Mouse (Mus musculus): ENCODE data around the gene Snx29.
A peak's percentile ranks its signal among the peaks of the same experiment; 100 is the strongest.
"Not testable (repeated sequence)": the region's sequence is repeated elsewhere in the genome, so short reads cannot be mapped to it uniquely, and the experiment has no call there.

Gene Snx29

GRCm38 (mm10) chr16:11501138-11501537, 178.4 kb downstream of the Snx29 start:
- DNase-seq, result no peak

DNA sequence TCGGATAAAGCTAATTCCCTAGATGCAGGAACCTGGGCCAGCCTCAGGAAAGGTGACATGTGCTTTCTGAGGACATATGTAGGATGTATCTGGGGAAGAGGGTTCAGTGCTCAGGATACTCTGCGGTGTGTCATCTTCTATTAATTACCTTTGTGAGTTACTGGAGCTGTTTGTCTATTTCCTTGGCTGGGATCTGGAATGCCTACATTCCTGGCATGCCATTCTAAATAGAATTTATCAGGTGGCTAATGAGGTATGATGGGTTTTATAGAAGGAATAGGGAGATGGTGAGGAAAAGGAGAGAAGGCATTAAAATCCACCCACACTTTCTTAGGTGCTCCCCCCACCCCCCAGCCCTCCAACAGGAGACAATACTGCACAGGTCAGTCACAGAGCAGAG, 178.9 kb downstream of the Snx29 start:
- no peak for DNase-seq

DNA sequence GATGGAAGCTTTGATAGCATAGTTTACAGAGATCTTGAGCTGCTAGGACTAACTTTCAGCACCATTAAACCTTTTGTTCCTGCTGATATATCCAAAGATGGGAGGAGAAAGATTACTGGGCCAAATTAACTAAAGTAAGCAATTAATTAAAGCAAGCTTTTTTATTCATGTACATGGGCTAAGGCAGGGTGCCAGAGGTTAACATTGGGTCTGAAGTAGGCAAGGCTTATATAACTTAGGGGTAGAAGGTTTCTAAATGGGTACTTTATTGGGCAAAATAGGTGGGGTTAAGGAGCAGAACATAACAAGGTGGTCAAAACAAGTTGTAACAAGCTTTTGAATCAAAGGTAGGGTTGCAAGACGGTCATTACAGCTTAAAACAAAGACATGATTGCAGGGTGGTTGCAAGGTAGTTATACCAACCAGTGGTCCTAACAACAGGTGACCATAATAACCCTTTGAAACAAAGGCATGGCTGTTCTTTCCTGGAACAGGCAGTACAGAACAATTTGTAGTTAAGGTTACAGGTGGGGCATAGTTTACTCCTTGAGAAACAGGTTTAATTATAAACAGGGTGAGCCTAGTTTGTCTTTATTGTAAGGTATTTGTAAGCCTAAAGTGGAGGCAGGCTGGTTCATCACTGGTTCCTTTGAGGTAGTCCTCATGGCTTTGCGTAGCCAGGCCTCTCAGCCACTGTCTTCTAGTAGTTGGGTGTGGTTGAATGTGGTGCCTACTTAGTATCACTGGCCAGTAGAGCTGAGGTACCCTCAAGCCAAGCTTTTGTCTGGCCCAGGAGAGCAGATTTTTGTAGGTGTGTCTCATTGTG, 182.2 kb downstream of the Snx29 start:
- no peak for DNase-seq

- peak; percentile 54 to 63 for DNase-seq
Measured at GRCm38 (mm10) chr16:11505492-11506176, 182.9 kb downstream of the Snx29 start.

- DNase-seq, result no peak
Measured at GRCm38 (mm10) chr16:11507188-11507731, 184.6 kb downstream of the Snx29 start.

GRCm38 (mm10) chr16:11508341-11508740, 185.6 kb downstream of the Snx29 start:
- no peak for DNase-seq

GRCm38 (mm10) chr16:11510416-11510815, 187.7 kb downstream of the Snx29 start:
- DNase-seq, result no peak

DNA sequence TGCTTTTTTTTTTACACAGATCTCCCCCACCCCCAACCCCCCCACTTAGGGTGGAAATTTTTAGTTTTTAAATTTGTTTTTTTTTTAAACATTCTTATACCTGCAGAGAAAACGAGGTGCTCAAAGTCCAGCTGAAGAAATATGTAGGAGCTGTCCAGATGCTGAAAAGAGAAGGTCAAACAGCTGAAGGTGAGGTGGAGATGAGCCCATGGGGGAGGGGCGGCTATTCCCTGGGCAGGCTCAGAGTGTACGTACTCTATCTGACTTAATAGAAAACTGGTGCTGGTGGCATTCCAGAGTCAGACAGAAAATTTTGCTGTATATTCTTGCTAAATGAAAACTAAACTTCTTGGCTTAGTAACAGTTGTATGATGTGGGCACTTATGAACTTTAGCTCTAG, 188.1 kb downstream of the Snx29 start:
- DNase-seq, result no peak

GRCm38 (mm10) chr16:11511696-11512095, 189.0 kb downstream of the Snx29 start:
- DNase-seq, result not testable (repeated sequence)

DNA sequence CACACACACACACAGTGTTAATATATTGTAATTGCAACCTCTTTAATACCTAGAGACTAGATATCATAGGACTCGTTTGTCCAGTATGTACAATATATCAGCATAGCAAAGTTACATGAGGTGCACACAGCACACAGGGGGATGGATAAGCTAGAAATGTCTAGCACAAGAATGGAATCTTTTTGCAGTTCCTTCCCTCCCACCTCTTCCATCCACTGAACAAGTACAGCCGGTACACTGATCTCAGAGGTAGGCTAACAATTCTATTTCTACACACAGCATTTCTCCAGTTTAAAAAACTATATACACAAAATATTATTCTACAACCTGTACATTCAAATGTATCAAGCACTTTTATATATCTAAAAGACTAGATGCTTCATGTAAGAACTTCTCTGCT, 194.0 kb downstream of the Snx29 start:
- no peak for DNase-seq

DNA sequence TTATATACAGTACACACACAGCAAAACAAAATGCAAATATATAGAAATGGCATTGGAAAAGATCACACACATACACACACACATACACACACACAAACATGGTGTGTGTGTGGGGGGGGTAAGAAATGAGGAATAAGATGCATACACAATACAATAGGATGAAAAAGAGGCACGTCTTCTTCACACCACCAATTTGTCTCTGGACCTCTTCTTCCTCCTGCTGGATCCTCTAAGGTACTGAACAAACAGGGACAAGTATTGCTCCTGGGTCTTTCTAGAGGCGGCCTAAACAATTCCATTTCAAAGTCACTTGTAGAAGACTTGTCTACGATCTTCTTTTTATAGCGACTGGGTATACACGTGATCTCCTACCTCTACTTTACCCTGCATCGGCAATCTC, 194.7 kb downstream of the Snx29 start:
- DNase-seq, result no peak

GRCm38 (mm10) chr16:11518803-11519498, 196.2 kb downstream of the Snx29 start:
- no peak for DNase-seq

- DNase-seq, result no peak
Measured at GRCm38 (mm10) chr16:11526104-11526786, 203.5 kb downstream of the Snx29 start.

- no peak for DNase-seq
Measured at GRCm38 (mm10) chr16:11526996-11527395, 204.3 kb downstream of the Snx29 start.

- DNase-seq, result no peak
Measured at GRCm38 (mm10) chr16:11530466-11531194, 207.9 kb downstream of the Snx29 start.

DNA sequence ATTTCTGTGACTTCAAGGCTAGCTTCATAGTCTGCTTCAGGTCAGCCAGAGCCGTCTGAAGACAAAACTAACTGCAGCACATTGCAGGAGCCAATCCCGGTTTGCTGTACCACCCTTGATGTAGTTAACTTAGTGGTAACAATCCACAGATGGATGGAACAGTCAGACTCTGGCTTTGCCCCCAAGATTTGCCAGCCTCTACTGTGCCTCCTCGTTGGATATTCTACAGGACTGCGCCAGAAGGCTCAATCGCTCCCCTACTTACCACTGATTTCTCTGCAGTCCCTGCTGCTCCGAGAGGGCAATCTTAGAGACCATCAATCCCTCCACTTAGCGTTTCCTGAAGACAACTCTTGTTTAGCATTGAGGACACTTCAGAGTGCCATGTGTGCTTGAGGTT, 208.7 kb downstream of the Snx29 start:
- no peak for DNase-seq

GRCm38 (mm10) chr16:11532592-11532991, 209.9 kb downstream of the Snx29 start:
- DNase-seq, result peak; percentile 41 to 68

- no peak for DNase-seq
Measured at GRCm38 (mm10) chr16:11533441-11533840, 210.7 kb downstream of the Snx29 start.

DNA sequence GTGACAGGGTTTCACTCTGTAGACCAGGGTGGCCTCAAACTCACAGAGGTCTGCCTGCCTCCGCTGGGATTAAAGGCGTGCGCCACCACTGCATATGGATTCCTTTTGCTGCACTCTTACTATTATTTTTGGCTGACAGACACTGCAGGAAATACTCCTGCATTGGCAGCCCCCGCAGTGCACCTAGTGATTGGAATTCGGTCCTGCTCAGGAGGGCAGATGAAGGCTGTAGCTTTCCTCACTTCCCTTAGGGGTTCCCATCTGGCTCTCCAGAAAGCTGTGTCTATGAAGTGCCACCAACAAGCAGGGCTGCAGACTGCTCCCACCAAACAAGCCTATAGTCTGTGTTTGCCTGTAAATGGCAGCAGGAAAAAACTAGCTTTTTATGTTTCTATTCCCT, 215.0 kb downstream of the Snx29 start:
- DNase-seq, result no peak

DNA sequence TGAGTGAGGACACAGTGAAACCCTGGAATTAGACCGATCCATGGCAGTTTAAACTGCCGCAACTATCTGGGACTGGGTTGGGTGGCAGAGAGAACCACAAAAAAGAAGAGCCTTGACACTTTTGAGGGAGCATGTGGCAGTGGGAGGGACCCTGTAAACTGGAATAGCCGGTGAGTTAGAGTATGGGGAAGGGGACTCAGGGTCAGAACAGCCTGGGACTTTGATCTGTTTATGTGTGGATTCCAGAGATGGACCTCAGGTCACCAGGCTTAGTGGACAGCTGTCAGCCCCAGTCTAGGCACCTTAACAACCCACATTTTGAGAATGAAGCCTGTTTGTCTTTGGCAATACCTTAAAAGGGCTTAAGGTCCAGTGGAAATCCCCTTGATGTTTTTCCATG, 215.5 kb downstream of the Snx29 start:
- no peak for DNase-seq

- no peak for DNase-seq
Measured at GRCm38 (mm10) chr16:11540961-11541360, 218.3 kb downstream of the Snx29 start.

DNA sequence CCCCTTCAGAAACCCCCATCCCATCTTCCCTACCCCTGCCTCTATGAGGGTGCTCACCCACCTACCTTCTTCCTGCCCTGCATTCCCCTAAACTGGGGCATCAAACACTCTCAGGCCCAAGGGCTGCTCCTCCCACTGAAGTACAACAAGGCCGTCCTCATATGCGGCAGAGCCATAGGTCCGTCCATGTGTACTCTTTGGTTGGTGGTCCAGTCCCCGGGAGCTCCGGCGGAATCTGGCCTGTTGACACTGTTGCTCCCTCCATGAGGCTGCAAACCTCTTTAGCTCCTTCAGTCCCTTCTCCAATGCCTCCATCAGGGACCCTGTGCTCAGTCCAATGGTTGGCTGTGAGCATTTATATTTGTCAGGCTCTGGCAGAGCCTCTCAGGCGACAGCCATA, 219.1 kb downstream of the Snx29 start:
- DNase-seq, result no peak

Data from lung, postnatal 4 days (tissue).